In the genomic region with DNA sequence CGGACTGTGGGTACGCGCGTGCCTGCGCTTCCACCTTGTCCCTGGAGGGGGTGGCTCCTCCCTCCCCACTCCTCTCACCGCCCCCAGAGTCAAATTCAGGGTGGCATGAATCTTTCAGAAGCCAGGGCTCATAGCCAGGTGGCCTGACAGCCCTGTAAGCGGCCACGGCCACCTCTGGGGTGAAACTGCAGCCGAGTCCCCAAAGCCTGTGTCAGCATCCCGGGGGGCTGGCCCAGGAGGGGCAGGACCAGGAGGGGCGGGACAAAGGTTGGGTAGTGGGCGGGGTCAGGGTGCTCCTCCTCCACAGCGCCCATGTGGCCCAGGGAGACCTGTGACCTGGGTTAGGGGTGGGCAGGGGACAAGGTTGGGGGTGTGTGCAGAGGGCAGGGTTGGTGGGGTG, we compare ENCODE assay signal across 8 mouse cellular contexts. TPM values are rescaled to one million over a fixed set of nuclear protein-coding genes. Genes with fewer than 3 reads are reported as not detected.
DNase-seq lines count a peak whose midpoint lies in the region; ATAC-seq lines count a peak whose summit lies in the region.

No protein-coding gene starts in this region.

- DNase-seq in heart, adult 18-20 months = no peak
- peak; percentile 83 to 90 for DNase-seq in adrenal gland, adult (ENCODE audit: inconsistent age in 2 of 2, low spot score in 1 of 2)
- peak; percentile 40 for DNase-seq in heart, postnatal 4 days
- peak; percentile 60 for DNase-seq in lung, postnatal 10 days
- peak; percentile 77 for DNase-seq in testis, postnatal 10 days (ENCODE audit: low spot score)
- no peak for DNase-seq in gastrocnemius, postnatal 10 days
- no peak for DNase-seq in layer of hippocampus, adult 18-20 months (ENCODE audit: low spot score in 2 of 2)

- peak overlapping the region; percentile 26 to 27; a peak in 3 of 4 replicates for H3K4me3 ChIP-seq in heart, embryonic 14.5 days (ENCODE audit: control insufficient read depth in 1 of 2, insufficient read depth in 1 of 2, low read depth in 1 of 2, low read length in 2 of 2)

- no peaks in the 10 kb centered on the region for H3K36me3 ChIP-seq in heart, embryonic 14.5 days (ENCODE audit: control insufficient read depth, insufficient read depth, low read length)

- no peaks in the 10 kb centered on the region for H3K9me3 ChIP-seq in heart, embryonic 14.5 days (ENCODE audit: control insufficient read depth, low read length)

- H3K9ac ChIP-seq in heart, embryonic 14.5 days (ENCODE audit: low read length) = peak overlapping the region; percentile 62

- ATAC-seq in heart, embryonic 14.5 days (ENCODE audit: insufficient number of reproducible peaks, insufficient read depth, low FRiP score, low read depth) = no peak

- H3K27ac ChIP-seq in heart, embryonic 14.5 days (replicated peaks in 1 of 2; ENCODE audit: control insufficient read depth in 1 of 2, insufficient read depth in 1 of 2, low read depth in 2 of 2, low read length in 2 of 2) = no peak overlapping the region

- H3K4me1 ChIP-seq in heart, embryonic 14.5 days (ENCODE audit: control insufficient read depth in 2 of 2, insufficient read depth in 2 of 2, low read length in 2 of 2) = peaks cover 29 to 53% of the 10 kb centered on the region in 2 experiments

- H3K4me2 ChIP-seq in heart, embryonic 14.5 days (ENCODE audit: low read length) = peak overlapping the region; percentile 66

- no peaks in the 10 kb centered on the region for H3K27me3 ChIP-seq in heart, embryonic 14.5 days (ENCODE audit: control insufficient read depth, insufficient read depth, low read length)

- 3% methylated on average over 13 of the region's 13 CpGs for WGBS in heart, embryonic 14.5 days

RNA-seq across cellular contexts. Expression of gene 2900026A02Rik, which starts 57.9 kb away (rescaled TPM):
- polyA plus RNA-seq in heart, embryonic 14.5 days (2014; fragmentation: Nextera tagmentation; extraction: Ambion mirVana) = 10.3 TPM in 2 replicates
- 10 to 100 TPM; 19.2 to 21.1 TPM for total RNA-seq in heart, adult 18-20 months (2021)
- total RNA-seq in heart, postnatal 4 days (2021) = 10 to 100 TPM; 46.8 to 48.3 TPM
- 10 to 100 TPM; 36.2 to 42.0 TPM for total RNA-seq in gastrocnemius, postnatal 10 days (2021)
- 10 to 100 TPM; 59.4 to 67.8 TPM for total RNA-seq in layer of hippocampus, adult 18-20 months (2021)

Comparison
In these comparisons a context has a peak if more than half of its experiments do, and no peak if none do; other contexts are left out.
1. DNase-seq: peak in adrenal gland, adult (2 of 2), heart, postnatal 4 days (single experiment), lung, postnatal 10 days (single experiment) and testis, postnatal 10 days (single experiment); none in heart, adult 18-20 months (0 of 2), gastrocnemius, postnatal 10 days (single experiment) and layer of hippocampus, adult 18-20 months (0 of 2).